Mouse (Mus musculus) lung, adult 2 months (tissue): ENCODE data around the gene Tepsin. TPM values are rescaled to one million over a fixed set of nuclear protein-coding genes. Genes with fewer than 3 reads are reported as not detected.
A peak's percentile ranks its signal among the peaks of the same experiment; 100 is the strongest.

Source experiments
- DNase-seq: peaks from one replicate; pipeline ENCODE4 v3.0.0; 2022
- H3K4me1 ChIP-seq: fragments of 200-500 bp; 2 replicates; pipeline ENCODE4 v1.6.1; 2011; ENCODE audit warnings: low read length; ENCODE audit not compliant: control insufficient read depth, insufficient read depth
- H3K4me3 ChIP-seq: fragments of 200-500 bp; replicated peaks from 2 replicates; pipeline ENCODE3; 2011; ENCODE audit warnings: low read depth, mild to moderate bottlenecking, control low read depth, low read length; ENCODE audit errors: extremely low read depth
- CTCF ChIP-seq: fragments of 200-500 bp; IDR thresholded peaks from 2 replicates; pipeline ENCODE4 v1.5.1; 2011; ENCODE audit warnings: mild to moderate bottlenecking, low read length, control low read depth; ENCODE audit not compliant: insufficient read depth
- POLR2A ChIP-seq: fragments of 200-500 bp; IDR thresholded peaks from 2 replicates; pipeline ENCODE4 v1.6.1; 2011; ENCODE audit warnings: low read depth, mild to moderate bottlenecking, control low read depth, low read length, borderline replicate concordance; ENCODE audit errors: extremely low read depth
- WGBS: fragments of 180-500 bp; shearing (Covaris S2); methylation state at CpG from one replicate; pipeline ENCODE4 v1.1.7; 2018; 5-methylcytosine and 5-hydroxymethylcytosine counted together
- polyA plus RNA-seq: library from polyadenylated mRNA; depleted of rRNA; stranded (reverse); fragments of >200 nt; gene quantifications from 2 replicates; pipeline ENCODE4 v1.2.3, GENCODE M21; 2012; rRNA removed

The Tepsin gene
- polyA plus RNA-seq, 1 experiment: 32.3 TPM

DNA sequence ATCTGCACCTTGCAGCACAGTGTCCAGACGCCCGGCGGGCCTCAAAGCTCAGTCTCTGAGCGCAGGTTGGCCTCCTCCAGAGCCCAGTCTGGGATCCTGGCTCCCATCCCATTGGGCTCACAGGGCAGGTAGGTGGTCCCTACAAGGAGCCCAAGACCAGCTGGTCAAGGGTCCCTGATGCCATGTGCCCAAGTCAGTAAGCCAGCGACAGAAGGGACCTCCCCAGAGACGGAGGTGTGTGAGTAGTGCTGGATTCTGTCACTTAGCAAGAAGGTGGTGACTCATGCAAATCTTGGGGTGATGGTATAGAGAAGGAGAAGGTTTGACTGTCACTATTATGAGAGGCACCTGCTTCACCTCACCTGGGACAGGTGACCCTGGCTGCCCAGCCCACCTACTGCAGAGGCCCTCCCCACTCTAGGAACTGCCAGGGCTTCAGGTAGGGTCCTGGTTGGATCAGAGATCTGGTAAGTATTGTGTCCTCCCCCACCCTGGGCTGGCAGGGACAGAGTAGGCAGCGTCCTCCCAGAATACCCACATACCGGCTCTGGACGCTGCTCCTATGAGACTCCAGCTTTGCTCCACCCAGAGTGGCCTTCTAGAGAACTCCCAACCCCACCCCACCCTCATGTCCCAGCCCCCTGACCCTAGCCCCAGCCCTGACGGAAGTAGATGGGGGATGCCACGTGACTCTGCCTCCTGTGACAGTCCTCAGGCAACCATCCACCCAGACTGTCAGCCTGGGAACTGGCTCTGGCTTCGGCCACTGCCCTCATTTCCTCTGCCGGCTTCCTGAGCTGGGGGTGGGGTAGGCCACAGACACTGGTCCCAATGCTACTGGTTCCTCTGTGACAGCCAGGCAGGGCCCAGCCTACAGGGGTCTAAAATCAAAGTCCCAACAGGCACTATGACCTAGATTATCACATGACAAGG lies 57.1 kb downstream of the Tepsin start:
- Histone ChIP-seq H3K4me3 (peak overlapping the region; percentile 49), H3K4me1 (peaks cover 17% of the 10 kb centered on the region)
- DNase-seq: peak; percentile 63
- TF ChIP-seq POLR2A (peak; percentile 56; the same call in 1 of the 2 replicates), CTCF (no peak)
- WGBS: 50% methylated on average over 13 of the region's 13 CpGs

Other genes starting within 250 kb of the Tepsin start
- gene Chmp6, start 185.3 kb downstream of the Tepsin start, polyA plus RNA-seq: 50.2 and 51.0 TPM in 2 replicates
- gene Baiap2, start 156.0 kb downstream of the Tepsin start, polyA plus RNA-seq: 83.7 and 92.9 TPM in 2 replicates
- 28.9 and 38.7 TPM in 2 replicates for gene Aatk, start 51.6 kb downstream of the Tepsin start, polyA plus RNA-seq
- 8.5 and 9.2 TPM in 2 replicates for gene Cep131, start 11.9 kb downstream of the Tepsin start, polyA plus RNA-seq
- gene Ndufaf8, start 197 bp upstream of the Tepsin start, polyA plus RNA-seq: 41.3 and 54.8 TPM in 2 replicates
- gene Slc38a10, start 52.6 kb upstream of the Tepsin start, polyA plus RNA-seq: 132 and 170 TPM in 2 replicates
- 10.8 and 12.4 TPM in 2 replicates for gene Bahcc1, start 134.2 kb upstream of the Tepsin start, polyA plus RNA-seq
- 941 and 1,175 TPM in 2 replicates for gene Actg1, start 249.8 kb upstream of the Tepsin start, polyA plus RNA-seq